Mouse (Mus musculus): ENCODE results near the gene Gabpb2. TPM values are rescaled to one million over a fixed set of nuclear protein-coding genes. Genes with fewer than 3 reads are reported as not detected.

Gabpb2 gene
- polyA plus RNA-seq, 1 experiment: 3.0 TPM

DNA sequence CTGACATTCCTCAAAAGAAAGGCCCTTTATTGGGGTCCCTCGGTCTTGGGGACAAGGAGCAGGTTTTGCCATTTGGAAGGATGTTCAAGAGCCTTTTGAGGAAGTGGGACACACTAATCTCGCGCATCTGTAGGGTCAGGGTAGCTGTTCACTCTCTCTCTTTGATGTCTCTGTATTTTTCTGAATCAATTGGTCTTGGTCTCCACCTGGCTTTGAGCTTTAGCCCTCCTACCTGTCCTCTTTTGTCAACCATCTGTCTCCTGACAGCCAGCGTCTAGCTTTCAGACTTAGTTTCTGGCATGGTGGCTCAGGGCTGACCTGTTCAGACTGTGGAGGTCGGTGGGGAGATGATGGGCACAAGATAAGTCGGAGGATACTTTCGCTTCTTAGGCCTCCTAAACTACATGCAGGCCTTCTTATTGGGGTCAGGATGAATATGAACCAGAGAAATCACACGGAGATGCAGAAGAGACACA is 58.2 kb downstream of the Gabpb2 start:
- TF ChIP-seq GATA1 (IDR thresholded peaks at IDR 0.05; ENCODE audit: low read length): no peak

DNA sequence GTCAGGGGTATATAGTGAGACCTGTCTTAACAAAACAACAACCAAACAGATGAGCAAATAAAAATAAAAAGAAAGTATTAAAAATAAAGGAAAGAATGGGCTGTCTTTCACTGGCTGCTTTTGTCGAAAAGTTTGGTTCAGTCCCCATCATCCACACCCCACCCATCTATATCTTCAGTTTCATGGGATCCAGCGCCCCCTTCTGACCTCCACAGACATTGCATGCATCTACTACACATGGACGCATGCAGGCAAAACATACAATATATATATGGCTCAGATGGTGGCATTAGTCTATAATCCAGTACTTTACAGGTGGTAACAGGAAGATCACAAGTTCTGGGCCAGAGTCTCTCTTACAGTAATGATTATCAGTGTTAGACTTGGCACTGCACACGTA is 63.8 kb downstream of the Gabpb2 start:
- TF ChIP-seq GATA1 (IDR thresholded peaks at IDR 0.05; ENCODE audit: low read length): no peak

GRCm38 (mm10) chr3:95147924-95148323 is 69.8 kb downstream of the Gabpb2 start:
- TF ChIP-seq GATA1 (IDR thresholded peaks at IDR 0.05; ENCODE audit: low read length): no peak

DNA sequence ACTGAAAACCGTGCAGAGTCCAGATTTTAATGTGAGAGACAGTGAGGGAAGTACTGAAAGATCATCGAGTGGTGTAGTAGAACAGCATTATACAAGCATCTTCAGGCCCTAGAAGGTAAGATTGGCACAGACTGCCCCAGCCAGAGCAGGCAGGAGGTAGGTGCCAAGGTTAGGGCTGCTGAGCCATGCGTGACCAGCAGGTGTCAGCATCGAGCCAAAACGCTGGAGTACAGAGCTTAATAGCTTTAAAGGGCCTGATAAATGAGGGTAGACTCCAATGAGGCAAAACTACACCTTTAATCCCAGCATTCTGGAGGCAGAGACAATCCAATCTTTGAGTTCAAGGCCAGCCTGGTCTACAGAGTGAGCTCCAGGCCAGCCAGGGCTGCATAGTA is 75.1 kb downstream of the Gabpb2 start:
- TF ChIP-seq GATA1 (IDR thresholded peaks at IDR 0.05; ENCODE audit: low read length): no peak

GRCm38 (mm10) chr3:95141952-95142616 is 75.6 kb downstream of the Gabpb2 start, which contains the start of gene Tnfaip8l2:
Tnfaip8l2 (minus strand) TSS chr3:95142360.
- TF ChIP-seq GATA1 (IDR thresholded peaks at IDR 0.05; ENCODE audit: low read length): no peak

- no peak for TF ChIP-seq GATA1 (IDR thresholded peaks at IDR 0.05; ENCODE audit: low read length)
Observed at GRCm38 (mm10) chr3:95141474-95141873, 76.2 kb downstream of the Gabpb2 start.

DNA sequence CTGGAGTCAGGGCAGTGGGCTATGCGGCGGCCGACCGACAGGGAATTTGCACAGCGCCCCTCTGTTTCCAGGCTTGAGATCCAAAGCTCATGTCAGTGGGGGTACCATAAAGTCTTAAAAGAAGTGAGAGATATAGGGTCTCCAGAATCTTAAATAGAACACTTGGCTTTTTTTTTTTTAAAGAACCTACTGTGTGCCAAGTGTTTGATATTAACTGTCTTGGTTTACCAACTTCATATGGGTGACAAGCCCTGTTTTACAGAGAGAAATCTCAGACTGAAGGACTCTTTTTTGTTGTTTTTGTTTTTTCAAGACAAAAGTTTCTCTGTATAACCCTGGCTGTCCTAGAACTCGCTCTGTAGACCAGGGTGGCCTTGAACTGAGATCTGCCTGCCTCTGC is 76.9 kb downstream of the Gabpb2 start:
- TF ChIP-seq GATA1 (IDR thresholded peaks at IDR 0.05; ENCODE audit: low read length): no peak

GRCm38 (mm10) chr3:95140289-95140595 is 77.5 kb downstream of the Gabpb2 start:
- TF ChIP-seq GATA1 (IDR thresholded peaks at IDR 0.05; ENCODE audit: low read length): no peak

GRCm38 (mm10) chr3:95139586-95140288 is 78.0 kb downstream of the Gabpb2 start:
- no peak for TF ChIP-seq GATA1 (IDR thresholded peaks at IDR 0.05; ENCODE audit: low read length)

DNA sequence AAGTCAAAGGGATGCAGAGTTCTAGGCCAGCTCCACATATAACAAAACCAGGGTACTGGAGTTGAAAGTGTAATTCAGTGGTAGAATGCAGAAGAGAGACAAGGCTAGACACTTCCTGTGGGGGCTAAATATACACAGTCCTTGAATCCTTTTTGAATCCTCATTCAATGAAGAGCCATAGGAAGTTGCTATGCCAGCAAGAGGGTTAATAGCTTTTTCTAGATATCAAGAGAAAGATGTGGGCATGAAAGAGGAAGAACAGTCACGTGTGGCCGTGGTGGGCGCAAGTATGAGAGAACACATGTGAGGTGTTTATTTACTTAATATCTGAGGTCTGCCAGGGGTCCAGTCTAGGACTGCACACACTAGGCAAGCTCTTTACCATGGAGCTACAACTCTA is 81.4 kb downstream of the Gabpb2 start:
- no peak for TF ChIP-seq GATA1 (IDR thresholded peaks at IDR 0.05; ENCODE audit: low read length)

GRCm38 (mm10) chr3:95135433-95136052 is 82.2 kb downstream of the Gabpb2 start:
- TF ChIP-seq GATA1 (IDR thresholded peaks at IDR 0.05; ENCODE audit: low read length): no peak

GRCm38 (mm10) chr3:95135023-95135422 is 82.7 kb downstream of the Gabpb2 start:
- no peak for TF ChIP-seq GATA1 (IDR thresholded peaks at IDR 0.05; ENCODE audit: low read length)

DNA sequence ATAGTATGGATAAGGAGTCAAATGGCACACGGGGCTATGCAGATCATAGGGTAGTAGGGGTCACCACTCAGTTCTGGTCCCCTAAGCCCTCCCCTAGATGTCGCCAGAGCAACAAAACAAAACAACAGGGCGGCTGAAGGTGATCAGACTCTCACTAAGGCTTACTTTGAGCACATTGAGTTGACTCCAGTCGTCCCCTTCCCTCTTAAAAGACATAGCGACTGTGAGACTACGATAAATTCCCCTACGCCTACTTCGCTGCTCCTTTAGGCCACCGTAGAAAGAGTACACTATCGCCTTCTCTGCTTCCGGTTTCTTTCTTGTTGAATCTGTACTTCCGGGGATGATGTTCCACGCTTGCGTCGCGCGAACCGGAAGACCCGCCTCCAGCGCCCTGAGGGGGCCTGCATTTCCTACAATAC is 84.0 kb downstream of the Gabpb2 start, which contains the start of the genes Scnm1 and Lysmd1:
Scnm1 (minus strand) TSS at position 332 of the 422 bp plus-strand sequence.
Lysmd1 (plus strand) TSS at position 409 of the 422 bp plus-strand sequence.
- no peak for TF ChIP-seq GATA1 (IDR thresholded peaks at IDR 0.05; ENCODE audit: low read length)

GRCm38 (mm10) chr3:95133176-95133575 is 84.5 kb downstream of the Gabpb2 start:
- TF ChIP-seq GATA1 (IDR thresholded peaks at IDR 0.05; ENCODE audit: low read length): no peak

Other genes starting within 250 kb of the Gabpb2 start
- 9.8 and 11.2 TPM in 2 replicates for gene Pi4kb, start 243.2 kb downstream of the Gabpb2 start, polyA plus RNA-seq (2012)
- gene Zfp687, start 202.5 kb downstream of the Gabpb2 start, polyA plus RNA-seq (2012): 69.4 and 75.7 TPM in 2 replicates
- 165 and 202 TPM in 2 replicates for gene Psmd4, start 175.3 kb downstream of the Gabpb2 start, polyA plus RNA-seq (2012)
- gene Pip5k1a, start 111.0 kb downstream of the Gabpb2 start, polyA plus RNA-seq (2012): 24.3 and 27.7 TPM in 2 replicates
- gene Vps72, start 106.9 kb downstream of the Gabpb2 start, polyA plus RNA-seq (2012): 298 and 449 TPM in 2 replicates
- gene Tmod4, start 93.4 kb downstream of the Gabpb2 start, polyA plus RNA-seq (2012): 0.24 and 0.26 TPM in 2 replicates
- 5.1 and 6.4 TPM in 2 replicates for gene Scnm1, start 83.9 kb downstream of the Gabpb2 start, polyA plus RNA-seq (2012)
- 5.6 and 9.6 TPM in 2 replicates for gene Lysmd1, start 83.8 kb downstream of the Gabpb2 start, polyA plus RNA-seq (2012)
- gene Tnfaip8l2, start 75.6 kb downstream of the Gabpb2 start, polyA plus RNA-seq (2012): not detected in 2 replicates
- 1.6 and 2.4 TPM in 2 replicates for gene Sema6c, start 57.5 kb downstream of the Gabpb2 start, polyA plus RNA-seq (2012)
- gene Cdc42se1, start 10.8 kb upstream of the Gabpb2 start, polyA plus RNA-seq (2012): 142 and 147 TPM in 2 replicates
- 2.4 and 4.8 TPM in 2 replicates for gene Mllt11, start 14.3 kb upstream of the Gabpb2 start, polyA plus RNA-seq (2012)
- not detected in 2 replicates for gene Gm128, start 23.7 kb upstream of the Gabpb2 start, polyA plus RNA-seq (2012)
- not detected in 2 replicates for gene Bnipl, start 33.3 kb upstream of the Gabpb2 start, polyA plus RNA-seq (2012)
- 82.1 and 111 TPM in 2 replicates for gene Mindy1, start 63.4 kb upstream of the Gabpb2 start, polyA plus RNA-seq (2012)
- 2.4 and 3.3 TPM in 2 replicates for gene Prune1, start 64.2 kb upstream of the Gabpb2 start, polyA plus RNA-seq (2012)
- gene Anxa9, start 89.3 kb upstream of the Gabpb2 start, polyA plus RNA-seq (2012): 0.97 and 1.0 TPM in 2 replicates
- gene Cers2, start 96.9 kb upstream of the Gabpb2 start, polyA plus RNA-seq (2012): 461 and 746 TPM in 2 replicates
- 54.7 and 74.2 TPM in 2 replicates for gene Setdb1, start 139.3 kb upstream of the Gabpb2 start, polyA plus RNA-seq (2012)
- gene 4930558C23Rik, start 184.9 kb upstream of the Gabpb2 start, polyA plus RNA-seq (2012): not detected in 2 replicates
- gene Arnt, start 216.5 kb upstream of the Gabpb2 start, polyA plus RNA-seq (2012): 49.7 and 51.0 TPM in 2 replicates